Mouse (Mus musculus) gastrocnemius, postnatal 25 days (tissue): ENCODE measurements around the gene Nedd4. TPM values are rescaled to one million over a fixed set of nuclear protein-coding genes. Genes with fewer than 3 reads are reported as not detected.
A peak's percentile ranks its signal among the peaks of the same experiment; 100 is the strongest.
"Not testable (repeated sequence)": the region's sequence is repeated elsewhere in the genome, so short reads cannot be mapped to it uniquely, and the experiment has no call there.

ENCODE experiments used
- DNase-seq: peaks from one replicate; pipeline ENCODE4 v3.0.0; 2022
- total RNA-seq, 2 experiments: library from RNA; stranded (reverse); gene quantifications; 1 replicate in 1 of 2; 2 replicates in 1 of 2; pipeline ENCODE4 v1.2.3; 2021

Nedd4 gene
- total RNA-seq, 2 experiments from 2014 or later: 238 to 268 TPM

DNA sequence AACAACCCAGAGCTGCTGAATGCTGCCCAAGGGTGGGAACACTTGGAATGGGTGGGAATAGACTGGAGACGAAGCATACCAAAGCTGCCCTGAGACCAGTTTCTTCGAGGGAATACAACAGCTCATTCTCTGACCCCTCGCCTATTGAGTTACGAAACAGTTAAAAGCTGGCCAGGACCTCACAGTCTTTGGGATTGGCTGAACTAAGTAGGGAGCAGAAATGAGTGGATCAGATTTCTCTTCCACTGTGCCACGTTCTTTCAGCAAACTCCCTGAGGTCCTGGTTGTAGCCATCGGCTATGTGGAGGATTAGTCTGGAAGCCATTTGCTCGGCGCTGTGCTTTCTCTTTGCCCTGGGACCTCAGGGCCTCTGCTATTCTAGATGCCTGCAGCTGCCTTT is 9.2 kb upstream of the Nedd4 start:
- peak; percentile 69 for DNase-seq

DNA sequence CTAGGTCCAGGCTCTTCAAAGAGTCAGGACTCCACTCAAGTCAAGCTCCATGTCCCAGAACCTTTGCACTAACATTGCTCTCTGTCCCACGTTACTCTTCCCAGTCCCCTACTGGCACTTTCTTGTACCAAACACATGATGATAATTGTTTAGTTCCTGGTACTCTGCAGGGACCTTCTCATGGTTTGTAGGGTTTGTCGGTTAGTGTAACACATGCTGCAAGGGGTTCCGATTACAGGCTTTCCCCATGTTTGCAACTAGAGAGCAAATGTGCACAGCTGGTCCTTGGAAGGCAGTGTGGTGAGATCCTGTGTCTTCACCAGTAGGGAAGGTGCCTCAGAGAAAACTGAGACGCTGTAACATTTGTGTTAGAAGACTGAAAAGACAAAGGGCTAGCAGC is 8.6 kb upstream of the Nedd4 start:
- no peak for DNase-seq

DNA sequence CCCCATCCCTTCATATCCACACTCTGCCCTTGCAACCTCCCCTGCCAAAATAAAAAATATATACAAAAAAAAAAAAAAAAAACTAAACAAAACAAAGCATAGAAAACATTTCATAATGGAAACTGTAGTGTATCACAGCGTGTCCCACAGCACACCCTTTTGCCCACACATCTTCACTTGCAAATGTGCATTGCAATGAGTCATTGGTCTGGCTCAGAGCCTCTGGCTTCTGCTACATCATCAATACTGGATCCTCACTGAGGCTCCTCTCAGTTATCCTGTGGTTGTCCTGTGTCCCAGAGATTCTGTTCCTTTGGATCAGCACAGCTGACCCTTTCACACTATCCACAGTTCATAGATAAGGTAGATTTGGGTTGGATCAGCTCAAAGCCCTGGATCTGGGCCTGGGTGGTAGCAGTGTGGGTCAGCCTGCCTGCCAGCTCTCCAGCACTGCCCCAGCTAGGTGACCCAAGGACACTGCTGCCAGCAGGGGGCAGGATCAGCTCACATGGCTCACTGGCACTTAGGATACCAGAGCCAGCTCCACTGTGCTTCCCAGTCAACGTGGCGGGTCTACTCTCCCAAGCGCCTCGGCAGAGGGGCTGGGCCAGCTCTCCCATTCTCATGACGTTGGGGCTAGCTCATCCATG is 7.4 kb upstream of the Nedd4 start:
- DNase-seq: peak; percentile 76

DNA sequence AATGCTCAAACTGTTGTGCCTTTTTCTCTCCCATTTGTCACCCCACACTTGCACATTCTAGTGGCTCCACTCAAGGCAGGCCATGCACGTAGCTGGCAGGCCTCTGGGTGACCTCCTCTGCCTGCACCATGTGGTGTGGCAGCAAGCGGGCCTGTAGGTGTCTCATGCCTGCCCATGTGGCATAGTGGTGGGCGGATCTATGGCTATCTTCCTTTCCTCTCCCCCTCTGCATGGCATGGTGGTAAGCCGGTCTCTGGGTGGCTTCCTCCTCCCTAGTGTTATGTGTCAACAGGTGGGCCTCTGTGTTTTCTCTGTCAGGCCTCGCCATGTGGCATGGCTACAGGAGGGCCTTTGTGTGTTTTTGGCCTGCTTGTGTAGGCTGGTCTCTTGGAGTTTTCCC is 6.5 kb upstream of the Nedd4 start:
- peak; percentile 44 for DNase-seq

DNA sequence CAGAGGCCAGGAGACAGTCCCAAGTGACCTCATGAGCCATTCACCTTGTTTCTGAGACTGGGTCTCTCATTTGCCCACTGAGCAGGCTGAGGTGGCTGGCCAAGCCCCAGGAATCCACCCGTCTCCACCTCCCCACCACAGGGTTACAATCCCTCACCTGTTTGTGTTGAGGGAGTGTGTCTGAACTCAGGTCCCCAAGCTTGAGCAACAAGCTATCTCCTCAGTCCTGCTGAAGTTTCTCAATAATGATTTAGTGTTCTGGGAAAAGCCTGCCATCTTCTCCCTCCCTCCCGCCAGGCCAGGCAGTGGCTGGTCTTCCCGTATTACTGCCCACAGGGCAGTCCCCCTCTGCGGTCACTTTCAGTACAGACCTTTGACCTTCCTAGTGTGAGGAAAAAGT is 5.7 kb upstream of the Nedd4 start:
- DNase-seq: no peak

DNA sequence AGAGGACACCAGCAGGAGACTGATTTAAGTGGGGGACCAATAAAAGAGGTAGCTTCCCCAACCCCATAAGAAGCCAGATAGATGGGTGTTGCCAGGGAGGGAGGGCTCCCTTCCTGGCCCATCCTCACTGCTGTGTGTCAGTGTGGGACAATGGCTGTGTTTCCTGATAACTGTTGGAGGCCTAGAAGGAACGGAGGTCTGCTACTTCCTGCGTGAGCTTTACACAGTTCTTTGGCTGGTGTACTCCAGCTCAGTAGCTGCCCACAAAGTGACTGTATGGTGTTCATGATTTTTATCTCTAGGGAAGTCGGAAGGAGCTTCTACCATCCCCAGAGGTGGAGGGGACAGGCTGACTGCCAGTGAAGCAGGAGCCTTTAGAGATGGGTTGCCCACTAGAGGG is 5.2 kb upstream of the Nedd4 start:
- no peak for DNase-seq

DNA sequence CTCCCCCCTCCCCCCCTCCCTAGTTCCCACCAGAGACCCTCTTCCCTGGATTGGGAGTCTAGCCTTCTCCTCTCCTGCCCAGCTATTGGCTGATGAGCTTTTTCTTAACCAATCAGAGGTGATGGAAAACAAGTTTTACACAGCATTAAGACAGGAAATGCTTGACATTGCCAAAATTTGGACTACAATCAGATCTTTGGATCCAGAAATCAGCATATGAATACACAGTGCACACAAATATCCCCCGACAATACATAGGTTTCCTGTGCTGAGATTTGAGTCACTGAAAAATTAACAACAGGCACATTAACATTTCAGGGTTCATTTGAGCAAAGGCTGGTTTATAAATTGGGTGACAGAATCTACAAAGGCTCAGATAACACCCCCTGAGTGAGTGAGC is 4.5 kb upstream of the Nedd4 start:
- DNase-seq: no peak

DNA sequence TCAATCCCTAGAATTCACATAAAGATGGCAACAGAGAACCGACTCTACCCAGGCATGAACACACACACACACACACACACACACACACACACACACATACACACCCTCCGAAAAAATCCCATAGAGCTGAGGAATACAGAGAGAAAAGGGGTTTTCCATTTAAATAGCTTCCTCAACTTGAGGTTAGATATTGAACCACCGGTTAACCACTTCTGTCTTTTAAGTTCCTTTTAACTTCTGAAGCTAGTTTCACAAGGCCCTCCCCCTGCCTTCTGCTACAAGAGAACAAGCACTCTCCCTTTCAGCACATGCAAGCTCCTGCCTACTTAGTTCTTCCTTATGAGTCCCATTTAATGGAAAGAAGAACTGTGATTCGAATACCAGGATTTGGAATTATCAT is 2.0 kb upstream of the Nedd4 start:
- no peak for DNase-seq

DNA sequence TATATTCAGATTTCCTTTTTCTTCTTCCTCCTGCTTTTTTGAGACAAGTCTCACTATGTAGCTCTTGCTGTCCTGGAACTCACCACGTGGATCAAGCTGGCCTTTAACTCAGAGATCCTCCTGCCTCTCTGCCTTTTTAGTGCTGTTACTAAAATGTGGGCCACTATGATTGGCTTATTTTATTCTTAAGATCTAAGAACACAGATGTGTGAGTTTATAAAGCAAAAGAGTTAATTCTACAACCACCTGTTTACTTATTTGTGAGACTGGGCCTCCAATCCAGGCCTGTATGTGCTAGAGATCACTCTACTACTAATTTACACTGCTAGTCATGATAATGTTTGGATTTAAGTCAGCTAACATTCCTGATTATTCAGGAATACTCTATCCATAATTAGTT is 1.2 kb upstream of the Nedd4 start:
- DNase-seq: no peak

DNA sequence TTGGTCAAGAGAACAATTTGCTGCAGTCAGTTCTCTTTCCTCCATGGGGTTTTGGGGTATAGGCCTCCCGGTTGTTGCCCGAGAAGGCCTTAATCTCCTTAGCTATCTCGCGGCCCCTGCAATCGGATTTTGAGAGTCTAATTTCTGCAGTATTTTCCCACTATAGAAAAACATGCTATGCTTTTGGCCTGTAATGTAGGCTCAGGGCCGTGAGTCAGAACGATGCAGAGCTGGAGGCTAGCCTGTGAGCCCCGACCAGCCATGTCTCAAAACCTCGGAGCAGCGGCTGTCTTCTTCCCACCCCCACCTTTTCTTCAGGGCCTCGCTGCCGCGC is 618 bp upstream of the Nedd4 start:
- no peak for DNase-seq

DNA sequence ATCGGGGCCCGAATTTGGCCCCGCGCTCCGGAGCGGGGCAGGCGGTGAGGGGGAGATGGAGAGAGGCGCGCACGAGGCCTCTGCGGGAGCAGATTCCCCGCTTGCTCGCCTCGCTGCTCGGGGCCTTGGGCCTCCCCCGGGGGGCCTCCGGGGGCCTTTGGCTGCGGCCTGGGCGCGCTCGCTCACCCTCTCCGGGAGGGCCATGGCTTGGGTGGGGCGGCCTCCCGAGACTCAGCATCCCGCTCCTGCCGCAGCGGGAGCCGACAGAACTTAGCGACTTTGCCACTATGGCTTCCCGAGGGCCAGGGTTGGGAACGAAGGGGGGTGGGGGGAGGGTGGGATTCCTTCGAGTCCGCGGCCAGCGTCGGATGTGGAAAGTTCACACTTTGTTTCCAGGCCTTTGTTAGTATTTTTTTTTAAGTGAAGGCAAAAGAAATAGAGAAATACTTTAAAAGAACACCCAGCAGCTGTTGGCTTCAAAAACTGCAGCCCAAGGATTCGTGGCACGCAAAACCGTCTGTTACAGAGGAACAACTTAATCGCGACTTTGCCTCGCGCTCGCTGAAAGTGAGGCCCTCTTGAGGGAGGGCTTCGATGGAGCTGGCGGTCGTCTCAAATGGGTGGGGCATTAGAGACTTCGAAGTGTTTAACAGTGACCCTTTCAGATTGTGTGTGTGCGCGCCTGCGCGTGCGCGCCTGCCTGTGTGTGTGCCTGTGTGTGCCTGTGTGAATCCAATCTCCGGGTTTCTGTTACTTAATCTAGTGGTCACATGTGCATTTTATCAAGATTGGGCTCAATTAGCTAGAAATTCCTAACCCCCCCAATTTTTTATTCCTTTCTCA is 766 bp downstream of the Nedd4 start:
- DNase-seq: peak; percentile 83

DNA sequence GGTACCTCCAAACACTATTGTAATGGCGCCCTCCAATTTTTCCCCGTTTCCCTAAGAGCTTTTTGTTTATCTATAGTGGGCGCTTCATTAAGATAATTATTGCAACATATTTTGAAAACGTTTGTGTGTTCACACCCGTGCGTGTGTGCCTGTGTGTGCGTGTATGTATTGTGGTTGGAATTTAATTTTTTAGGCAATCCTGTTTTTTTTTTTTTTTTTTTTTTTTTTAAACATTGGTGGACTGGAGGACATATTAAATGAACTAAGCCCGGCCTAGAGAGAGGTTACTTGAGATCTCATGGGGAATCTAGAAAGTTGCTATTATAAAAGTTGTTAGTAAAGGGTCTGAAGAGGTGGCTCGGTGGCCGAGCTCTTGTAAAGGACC is 1.4 kb downstream of the Nedd4 start:
- DNase-seq: no peak

DNA sequence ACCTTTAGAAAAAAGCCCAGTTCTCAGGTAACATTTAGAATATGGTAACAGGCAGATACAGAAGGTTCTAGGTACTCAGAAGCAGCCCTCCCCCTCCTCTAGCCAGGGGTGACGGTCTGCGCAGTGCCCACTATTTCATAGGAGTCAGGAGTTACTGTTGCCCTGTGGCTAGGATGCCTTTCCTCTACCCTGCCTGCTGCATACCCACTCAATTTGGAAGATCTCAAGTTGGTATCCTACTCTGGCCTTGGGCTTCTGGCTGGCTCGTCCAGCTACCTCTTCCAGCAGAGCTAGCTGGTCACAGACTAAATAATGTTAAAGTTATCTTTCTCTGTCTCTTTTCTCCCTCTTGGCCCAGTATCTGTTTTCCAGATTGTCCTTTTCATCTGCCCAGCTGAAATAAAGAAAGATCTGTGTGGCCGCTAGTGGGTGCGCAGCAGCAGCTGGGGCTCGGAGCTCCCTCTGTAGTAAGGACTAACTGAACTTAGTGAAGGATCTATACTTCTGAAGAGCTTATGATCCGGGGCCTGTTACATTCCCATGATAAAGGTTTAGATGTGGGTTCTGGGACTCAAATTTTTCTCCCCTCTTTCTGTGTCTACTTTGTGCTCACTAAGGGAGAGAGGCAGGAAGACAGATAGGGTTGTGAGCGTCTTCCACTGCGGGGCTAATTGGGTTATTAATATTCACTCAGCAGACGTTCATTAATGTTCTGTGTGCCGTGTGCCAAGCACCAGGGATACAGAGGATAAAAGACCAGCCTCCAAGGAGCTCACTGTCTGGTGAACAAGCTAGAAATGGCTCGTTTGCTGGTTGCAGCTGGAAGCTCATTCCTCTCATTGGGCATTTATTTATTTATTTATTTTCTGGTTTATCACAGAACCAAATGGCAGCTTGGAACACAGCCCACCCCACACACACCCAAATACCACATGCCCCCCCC is 2.5 kb downstream of the Nedd4 start:
- DNase-seq: no peak

DNA sequence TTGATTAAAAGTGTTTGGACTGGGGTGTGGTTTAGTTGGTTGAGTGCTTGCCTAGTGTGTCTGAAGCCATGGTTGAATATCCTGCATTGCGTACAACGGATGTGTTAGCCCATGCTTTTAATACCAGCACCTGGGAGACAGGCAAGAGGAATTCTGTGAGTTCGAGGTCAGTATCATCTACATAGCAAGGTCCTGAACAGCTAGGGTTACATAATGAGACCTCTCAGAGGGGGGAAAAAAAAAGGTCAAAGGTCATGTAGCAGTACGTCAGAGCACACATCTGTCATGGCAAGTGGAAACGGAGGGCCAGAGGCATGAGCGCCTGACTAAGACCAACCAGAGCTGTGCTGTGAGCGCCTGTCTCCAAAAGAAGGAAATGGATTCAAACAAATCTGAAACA is 3.4 kb downstream of the Nedd4 start:
- DNase-seq: no peak

DNA sequence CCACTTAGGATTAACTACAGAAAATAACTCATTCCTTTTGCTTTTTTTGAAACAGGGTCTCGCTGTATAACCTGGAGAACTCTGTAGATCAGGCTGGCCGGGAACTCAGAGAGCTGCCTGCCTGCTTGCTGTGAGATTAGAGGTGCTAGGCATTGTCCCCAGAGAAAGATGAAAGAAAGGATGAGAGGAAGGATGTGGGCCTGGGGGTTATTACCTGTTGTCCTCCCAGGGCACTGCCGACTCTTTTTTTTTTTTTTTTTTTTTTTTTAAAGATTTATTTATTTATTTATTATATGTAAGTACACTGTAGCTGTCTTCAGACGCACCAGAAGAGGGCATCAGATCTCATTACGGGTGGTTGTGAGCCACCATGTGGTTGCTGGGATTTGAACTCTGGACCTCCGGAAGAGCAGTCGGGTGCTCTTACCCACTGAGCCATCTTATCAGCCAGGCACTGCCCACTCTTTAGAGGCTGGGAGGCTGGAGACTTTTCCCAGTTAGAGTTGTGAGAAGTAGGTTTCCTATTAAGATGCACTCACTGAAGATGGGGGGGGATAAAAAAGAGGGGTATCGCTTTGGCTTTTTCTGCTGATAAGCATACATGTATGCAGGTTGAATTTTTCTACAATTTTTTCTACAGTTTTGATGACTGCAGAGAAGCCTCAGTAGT is 4.3 kb downstream of the Nedd4 start:
- DNase-seq: not testable (repeated sequence)

DNA sequence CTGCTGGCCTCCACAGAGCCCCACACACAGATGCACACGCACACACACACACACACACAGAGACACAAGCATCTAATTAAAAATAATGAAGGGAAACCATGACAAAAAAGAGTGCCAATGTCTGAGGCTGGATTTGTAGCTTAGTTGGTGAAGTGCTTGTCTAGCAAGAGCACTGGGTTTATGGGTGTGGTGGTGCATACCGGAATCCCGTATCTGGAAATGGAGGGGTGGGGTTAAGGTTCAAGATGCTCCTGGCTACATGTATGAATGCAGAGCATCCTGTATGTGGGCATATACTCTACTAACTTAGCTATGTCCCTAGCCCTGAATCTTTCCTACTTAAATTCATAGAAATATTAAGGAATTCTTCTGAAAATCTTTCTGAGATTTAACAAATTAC is 5.0 kb downstream of the Nedd4 start:
- DNase-seq: no peak

DNA sequence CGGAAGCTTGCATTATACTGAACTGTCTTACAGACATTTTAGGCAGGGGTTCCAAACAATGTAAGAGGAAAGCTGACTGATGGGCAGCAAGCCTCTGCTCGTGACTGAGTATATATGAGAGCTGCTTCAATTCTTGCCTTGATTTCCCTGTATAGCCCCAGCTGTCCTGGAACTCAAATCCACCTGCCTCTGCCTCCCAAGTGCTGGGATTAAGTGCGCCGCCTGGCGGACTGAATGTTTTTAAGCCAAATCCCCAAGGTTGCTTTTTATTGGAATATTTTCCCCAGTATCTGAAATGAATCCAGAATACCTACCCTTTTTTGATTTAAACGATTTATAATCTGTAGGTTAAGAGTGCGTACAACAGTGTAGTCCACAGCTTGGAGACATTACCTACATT is 7.2 kb downstream of the Nedd4 start:
- no peak for DNase-seq

DNA sequence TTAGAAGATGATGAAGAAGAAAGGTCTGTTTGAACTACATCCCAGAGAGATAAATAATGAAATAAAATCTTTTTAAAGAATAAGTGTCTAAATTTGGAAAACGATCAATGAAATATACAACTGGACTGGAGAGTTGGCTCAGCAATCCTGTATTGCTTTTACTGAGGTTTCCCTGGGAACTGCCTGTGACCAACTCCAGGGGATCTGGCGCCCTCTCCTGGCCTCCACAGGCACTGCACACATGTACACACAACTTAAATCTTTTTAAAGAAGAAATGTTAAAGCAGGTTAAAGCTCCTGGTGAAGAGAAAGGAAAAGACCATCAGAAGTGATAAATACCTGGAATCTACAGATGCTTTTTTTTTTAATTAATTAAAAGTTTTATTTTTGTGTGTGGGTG is 10.2 kb downstream of the Nedd4 start:
- peak; percentile 57 for DNase-seq

DNA sequence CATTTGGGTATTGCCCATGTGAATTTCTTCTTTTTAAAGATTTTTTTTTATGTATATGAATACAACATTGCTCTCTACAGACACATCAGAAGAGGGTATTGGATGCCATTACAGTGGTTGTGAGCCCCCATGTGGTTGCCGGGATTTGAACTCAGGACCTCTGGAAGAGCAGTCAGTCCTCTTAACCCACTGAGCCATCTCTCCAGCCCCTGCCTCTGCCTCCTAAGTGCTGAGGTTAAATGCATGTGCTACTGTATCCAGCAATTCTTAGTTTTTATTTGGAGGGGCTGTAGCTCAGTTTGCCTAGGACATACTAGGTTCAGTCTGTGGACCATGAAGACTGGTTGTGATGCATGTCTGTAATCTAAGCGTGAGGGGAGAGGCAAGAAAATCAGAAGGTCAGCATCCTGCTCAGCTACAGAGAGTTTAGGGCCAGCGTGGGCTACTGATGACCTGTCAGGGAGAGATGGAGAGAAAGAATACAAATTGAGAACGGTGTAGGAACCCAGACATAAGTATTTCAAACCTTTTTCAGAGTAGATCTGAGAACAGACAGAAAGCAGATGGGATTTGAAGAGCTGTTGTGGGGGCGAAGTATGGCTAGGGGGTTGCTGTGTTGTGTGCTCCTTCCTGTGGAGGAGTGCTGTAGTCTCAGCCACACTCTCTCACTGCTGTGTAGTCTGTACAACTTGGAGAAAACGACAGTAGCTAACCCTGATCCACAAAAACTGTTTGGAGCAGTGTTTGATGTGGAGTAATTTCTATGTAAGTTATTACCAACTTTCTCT is 13.0 kb downstream of the Nedd4 start:
- no peak for DNase-seq

DNA sequence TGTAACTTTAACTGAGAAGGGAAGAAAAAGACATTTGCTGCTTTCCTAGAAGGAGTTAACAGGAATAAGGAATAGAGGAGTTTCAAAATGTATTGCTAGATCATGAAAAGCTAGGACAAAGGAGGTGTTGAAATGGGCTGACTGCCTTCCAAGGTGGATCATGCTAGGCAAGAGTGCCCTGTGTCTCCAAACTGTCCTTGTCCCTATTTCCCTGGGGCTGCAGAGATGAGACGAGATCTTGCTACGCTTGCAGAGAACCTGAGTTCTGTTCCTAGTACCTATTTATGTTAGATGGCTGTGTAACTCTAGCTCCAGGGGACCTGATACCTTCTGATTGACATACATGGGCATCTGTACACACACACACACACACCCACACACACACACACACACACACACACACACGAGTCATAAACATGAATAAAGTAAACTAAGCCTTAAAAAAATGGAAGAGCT is 13.6 kb downstream of the Nedd4 start:
- DNase-seq: no peak

DNA sequence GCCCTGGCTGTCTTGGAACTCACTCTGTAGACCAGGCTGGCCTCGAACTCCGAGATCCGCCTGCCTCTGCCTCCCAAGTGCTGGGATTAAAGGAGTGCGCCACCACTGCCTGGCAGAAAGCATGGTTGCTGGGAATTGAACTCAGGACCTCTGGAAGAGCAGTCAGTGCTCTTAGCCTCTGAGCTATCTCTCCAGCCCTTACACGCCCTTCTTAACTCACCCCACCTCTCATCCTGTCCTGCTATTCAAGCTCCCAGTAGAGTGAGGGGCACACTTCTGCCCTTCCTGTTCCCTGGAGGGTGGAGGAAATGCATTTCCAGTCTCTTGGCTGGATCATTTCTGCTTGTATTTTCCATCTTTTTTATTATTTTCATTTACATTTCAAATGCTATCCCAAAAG is 15.5 kb downstream of the Nedd4 start:
- no peak for DNase-seq

DNA sequence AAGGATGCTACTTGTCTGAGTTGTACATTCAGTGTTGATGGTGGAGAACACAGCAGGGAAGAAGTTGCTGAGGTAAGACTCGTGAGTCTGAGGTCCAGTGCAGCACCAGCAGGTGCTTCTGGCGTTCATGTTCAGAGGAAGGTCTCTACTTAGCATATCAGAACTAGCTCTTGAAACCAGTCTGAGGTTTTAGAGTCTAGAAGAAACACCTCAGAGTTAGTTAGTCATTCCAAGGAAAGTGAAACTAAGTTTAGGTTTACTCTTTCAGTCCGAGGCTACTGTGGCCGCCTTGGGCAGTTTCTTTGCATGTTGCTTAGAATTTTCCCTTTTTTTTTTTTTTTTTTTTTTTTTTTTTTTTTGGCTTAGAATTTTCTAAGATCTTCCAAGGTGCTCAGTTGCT is 16.6 kb downstream of the Nedd4 start:
- DNase-seq: no peak
